Mouse (Mus musculus): Measurements from ENCODE around the gene Cd55. TPM values are rescaled to one million over a fixed set of nuclear protein-coding genes. Genes with fewer than 3 reads are reported as not detected.
A peak's percentile ranks its signal among the peaks of the same experiment; 100 is the strongest.

Gene Cd55
- polyA plus RNA-seq (2016; fragmentation: Nextera tagmentation; extraction: Ambion mirVana) = 2.5 and 3.2 TPM in 2 replicates

DNA sequence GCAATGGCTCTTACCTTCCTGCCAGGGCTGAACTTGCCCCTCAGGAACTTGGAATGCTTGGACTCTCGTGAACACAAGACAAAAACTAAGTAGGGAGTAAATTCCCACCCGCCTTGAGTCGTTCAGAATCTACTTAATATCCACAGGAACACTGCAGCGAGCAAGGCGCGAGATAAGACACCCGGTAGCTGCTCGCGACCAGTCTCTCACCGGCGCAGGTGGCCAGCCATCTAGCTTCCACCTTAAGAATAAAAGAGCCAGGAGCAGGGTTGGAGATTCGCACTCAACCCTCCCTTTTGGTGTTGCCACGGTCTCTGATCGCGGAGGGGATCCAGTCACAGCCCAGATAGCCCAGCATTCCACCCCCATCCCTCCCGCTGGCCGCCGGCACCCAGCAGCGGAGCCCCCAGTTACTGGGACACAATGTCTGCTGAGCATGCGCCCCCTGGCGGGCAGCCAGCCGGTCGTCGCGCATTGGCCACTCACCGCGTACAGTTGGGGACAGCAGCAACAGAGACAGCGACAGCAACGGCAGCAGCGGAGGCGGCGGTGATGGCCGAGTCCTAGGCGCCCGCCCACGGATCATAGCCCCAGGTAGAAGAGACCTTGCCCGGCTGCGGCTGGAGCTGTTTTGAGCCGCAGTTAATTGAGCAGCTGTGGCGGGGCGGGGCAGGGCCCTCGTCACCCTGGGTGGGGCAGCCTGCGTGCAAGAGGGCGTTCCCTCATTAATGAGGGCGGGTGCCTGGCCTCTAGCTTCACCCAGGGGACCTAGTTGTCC, at the start of gene Cd55:
TSS of gene Cd55 (minus strand) at position 661 of the 778 bp plus-strand sequence.
- under 1% methylated on average over 45 of the region's 45 CpGs for WGBS
- H3K9me3 ChIP-seq = no peaks in the 10 kb centered on the region
- 0 out of 2 replicates have a peak within 1 kb of the TSS, but pooled peaks have one; percentile 39 for H3K27ac ChIP-seq (replicated peaks)
- peak within 1 kb of the TSS; percentile 54 for H3K4me3 ChIP-seq
- ATAC-seq (ENCODE audit: low FRiP score, low read depth) = peak; percentile 97
- peak within 1 kb of the TSS; percentile 67 for H3K9ac ChIP-seq (replicated peaks)
- peaks cover 4% of the 10 kb centered on the region; the same call in 1 of the 2 replicates for H3K4me1 ChIP-seq
- H3K36me3 ChIP-seq = no peaks in the 10 kb centered on the region
- H3K4me2 ChIP-seq (replicated peaks) = peak within 1 kb of the TSS; percentile 83
- no peaks in the 10 kb centered on the region for H3K27me3 ChIP-seq

DNA sequence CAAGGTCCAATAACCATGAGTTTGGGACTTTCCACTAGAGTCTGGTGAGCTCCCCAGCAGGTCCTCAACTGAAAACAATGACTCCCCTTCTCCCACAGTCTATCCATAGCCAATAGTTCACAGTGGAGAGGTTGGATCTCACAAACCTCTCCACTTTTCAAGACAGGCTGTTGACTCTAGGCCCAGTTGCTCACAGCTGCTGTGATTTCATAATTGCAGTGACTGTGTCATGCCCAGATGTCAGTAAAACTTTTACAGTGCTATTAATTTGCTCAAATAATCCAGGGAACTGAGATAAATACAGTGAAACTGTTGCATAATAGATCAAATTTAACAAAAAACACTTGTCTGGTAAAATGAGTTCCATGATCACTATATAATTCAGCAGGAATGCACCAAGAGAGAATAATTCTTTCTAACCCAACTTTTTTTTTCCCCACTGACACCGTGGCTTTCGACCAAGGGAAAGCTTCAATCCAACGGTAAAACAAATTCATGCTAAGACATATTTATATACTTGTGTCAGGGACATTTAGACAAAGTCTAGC, 49.4 kb upstream of the Cd55 start:
- WGBS = 95% methylated on average over 3 of the region's 3 CpGs
- Histone ChIP-seq H3K9ac (replicated peaks) (no peak overlapping the region), H3K36me3 (no peaks in the 10 kb centered on the region), H3K9me3 (no peaks in the 10 kb centered on the region), H3K4me2 (replicated peaks) (no peak overlapping the region), H3K27ac (replicated peaks) (no peak overlapping the region), H3K27me3 (no peaks in the 10 kb centered on the region), H3K4me1 (no peaks in the 10 kb centered on the region), H3K4me3 (no peak overlapping the region)
- no peak for ATAC-seq (ENCODE audit: low FRiP score, low read depth)

DNA sequence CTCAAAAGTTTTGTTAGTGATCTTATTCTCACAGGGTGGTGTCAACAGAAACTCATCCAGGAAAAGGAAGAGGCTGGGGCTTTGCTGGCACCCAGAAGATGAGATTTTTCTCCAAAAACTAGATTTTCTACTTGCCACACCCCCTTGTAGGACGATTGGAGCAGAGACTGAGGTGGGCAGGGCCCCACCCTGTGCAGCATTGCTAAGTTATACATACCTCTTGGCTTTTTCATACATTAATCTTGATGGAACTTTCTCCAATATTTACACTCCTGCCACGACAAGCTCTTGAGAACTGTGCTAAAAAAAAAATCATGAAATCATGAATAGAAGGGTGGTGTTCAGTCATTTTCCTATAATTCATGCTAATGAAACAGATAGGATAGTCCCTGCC, 46.4 kb upstream of the Cd55 start:
- H3K4me1 ChIP-seq = no peaks in the 10 kb centered on the region
- no peaks in the 10 kb centered on the region for H3K36me3 ChIP-seq
- H3K4me2 ChIP-seq (replicated peaks) = no peak overlapping the region
- ATAC-seq (ENCODE audit: low FRiP score, low read depth) = no peak
- WGBS = 60% methylated on average over 2 of the region's 2 CpGs
- no peak overlapping the region for H3K4me3 ChIP-seq
- no peaks in the 10 kb centered on the region for H3K27me3 ChIP-seq
- H3K9ac ChIP-seq (replicated peaks) = no peak overlapping the region
- H3K9me3 ChIP-seq = no peaks in the 10 kb centered on the region
- H3K27ac ChIP-seq (replicated peaks) = no peak overlapping the region

DNA sequence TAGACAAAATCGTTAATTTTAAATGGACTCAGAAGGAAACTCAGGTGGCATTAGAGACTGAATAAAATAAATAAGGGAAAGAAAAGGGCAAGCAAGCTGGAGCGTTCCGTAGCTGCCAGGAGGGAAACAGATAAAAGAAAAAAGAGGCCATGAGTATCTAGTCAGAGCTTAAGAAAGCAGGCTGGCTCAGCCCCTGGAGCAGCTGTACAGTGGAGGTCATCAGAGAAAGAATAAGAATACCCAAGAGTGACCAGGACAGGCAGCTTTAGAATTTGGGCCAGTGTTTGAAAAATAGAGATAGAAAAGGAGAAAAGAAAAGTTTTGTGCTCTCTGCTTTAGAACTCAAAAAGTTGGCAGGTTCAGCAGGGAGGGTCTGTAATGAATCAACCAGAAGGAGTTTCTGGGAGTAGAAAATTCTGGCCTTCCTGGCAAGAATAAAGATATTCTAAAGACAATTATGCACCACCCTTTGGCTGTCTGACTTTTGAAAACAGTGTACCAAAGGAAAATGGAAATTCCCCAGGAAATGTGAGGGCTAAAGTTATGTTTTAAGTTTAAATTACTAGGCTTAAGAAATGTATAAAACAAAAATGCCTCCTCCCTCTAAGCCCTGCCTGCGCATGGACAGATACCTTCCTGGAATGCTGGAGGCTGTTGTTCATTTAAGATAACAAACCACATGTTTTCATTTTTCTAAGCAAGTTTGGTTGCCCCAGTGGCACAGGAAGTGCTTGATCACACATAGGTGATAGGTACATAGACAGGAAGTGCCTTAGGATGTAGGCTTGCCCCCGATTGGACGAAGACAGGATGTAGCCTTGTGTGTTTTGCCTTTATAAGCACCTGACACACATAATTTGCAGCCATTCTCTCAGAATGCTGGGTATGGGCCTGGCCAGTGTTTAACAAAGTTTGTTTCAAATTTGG, 45.7 kb upstream of the Cd55 start:
- H3K4me2 ChIP-seq (replicated peaks) = no peak overlapping the region
- no peak overlapping the region for H3K27ac ChIP-seq (replicated peaks)
- H3K9me3 ChIP-seq = no peaks in the 10 kb centered on the region
- no peaks in the 10 kb centered on the region for H3K4me1 ChIP-seq
- ATAC-seq (ENCODE audit: low FRiP score, low read depth) = no peak
- H3K27me3 ChIP-seq = no peaks in the 10 kb centered on the region
- H3K9ac ChIP-seq (replicated peaks) = no peak overlapping the region
- WGBS = 78% methylated on average over 6 of the region's 6 CpGs
- H3K4me3 ChIP-seq = no peak overlapping the region
- no peaks in the 10 kb centered on the region for H3K36me3 ChIP-seq

DNA sequence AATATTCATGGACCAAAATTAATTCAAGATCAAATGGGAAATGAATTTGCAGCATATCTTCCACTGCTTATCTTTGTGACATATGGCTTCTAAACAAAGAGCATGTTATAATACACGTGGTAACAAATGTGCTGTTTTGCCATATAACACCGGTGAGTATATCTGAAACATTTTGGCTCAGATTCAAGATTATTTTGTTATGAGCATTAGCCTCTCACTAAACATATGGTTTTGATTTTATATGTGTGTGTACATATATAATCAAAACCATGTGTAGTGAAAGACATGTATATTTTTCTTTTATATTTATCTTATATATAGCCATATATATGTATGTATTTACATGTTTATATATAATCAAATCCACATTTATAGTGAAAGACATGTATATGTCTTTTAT, 44.9 kb upstream of the Cd55 start:
- WGBS = 72% methylated on average over 2 of the region's 2 CpGs
- H3K4me3 ChIP-seq = no peak overlapping the region
- no peaks in the 10 kb centered on the region for H3K36me3 ChIP-seq
- H3K27me3 ChIP-seq = no peaks in the 10 kb centered on the region
- H3K27ac ChIP-seq (replicated peaks) = no peak overlapping the region
- no peak for ATAC-seq (ENCODE audit: low FRiP score, low read depth)
- H3K4me1 ChIP-seq = no peaks in the 10 kb centered on the region
- no peak overlapping the region for H3K4me2 ChIP-seq (replicated peaks)
- no peak overlapping the region for H3K9ac ChIP-seq (replicated peaks)
- H3K9me3 ChIP-seq = no peaks in the 10 kb centered on the region

DNA sequence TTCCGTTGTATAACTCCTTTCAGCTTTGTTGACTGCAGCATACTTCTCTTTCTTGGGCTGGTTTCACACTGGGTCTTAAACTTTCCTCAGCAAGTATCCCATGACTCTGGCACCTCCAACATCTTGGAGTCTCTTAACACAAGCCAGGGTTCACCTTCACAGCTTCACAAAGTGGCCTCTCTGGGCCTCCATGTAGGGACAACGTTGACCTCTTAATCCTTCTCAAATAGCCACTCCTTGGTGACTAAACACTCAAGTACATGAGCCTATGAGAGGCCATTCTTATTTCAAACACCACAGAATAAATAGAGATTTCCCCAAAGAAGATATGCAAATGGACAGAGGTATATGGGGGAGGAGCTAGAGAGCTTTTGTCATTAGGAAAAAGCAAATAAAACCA, 37.4 kb upstream of the Cd55 start:
- ATAC-seq (ENCODE audit: low FRiP score, low read depth) = no peak

DNA sequence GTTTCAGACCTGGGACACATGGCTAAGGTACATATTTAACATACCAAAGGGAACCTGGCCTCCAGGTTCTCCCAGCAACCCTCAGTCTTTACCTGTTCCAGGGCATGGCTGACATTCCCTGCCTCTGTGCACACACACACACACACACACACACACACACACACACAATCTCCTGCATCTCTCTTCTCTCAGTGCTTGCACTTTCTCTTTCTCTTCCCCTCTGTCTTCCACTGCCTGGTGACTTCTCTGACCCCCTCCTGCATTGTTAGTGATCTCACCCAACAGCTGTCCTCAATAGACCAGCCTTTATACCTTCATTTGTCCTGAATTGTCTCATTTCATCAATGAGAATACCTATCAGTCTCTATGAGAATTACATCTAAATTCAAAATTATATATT, 35.8 kb upstream of the Cd55 start:
- Histone ChIP-seq H3K4me2 (replicated peaks) (no peak overlapping the region), H3K9me3 (no peaks in the 10 kb centered on the region), H3K36me3 (no peaks in the 10 kb centered on the region), H3K27ac (replicated peaks) (no peak overlapping the region), H3K4me3 (no peak overlapping the region), H3K27me3 (no peaks in the 10 kb centered on the region), H3K4me1 (no peaks in the 10 kb centered on the region), H3K9ac (replicated peaks) (no peak overlapping the region)
- ATAC-seq (ENCODE audit: low FRiP score, low read depth) = no peak

More for the DNA sequence above, 37.4 kb upstream of the Cd55 start:
- WGBS = 76% methylated on average over 2 of the region's 2 CpGs
- Histone ChIP-seq H3K27me3 (no peaks in the 10 kb centered on the region), H3K36me3 (no peaks in the 10 kb centered on the region), H3K4me3 (no peak overlapping the region), H3K27ac (replicated peaks) (no peak overlapping the region), H3K4me1 (no peaks in the 10 kb centered on the region), H3K9ac (replicated peaks) (no peak overlapping the region), H3K9me3 (no peaks in the 10 kb centered on the region), H3K4me2 (replicated peaks) (no peak overlapping the region)

DNA sequence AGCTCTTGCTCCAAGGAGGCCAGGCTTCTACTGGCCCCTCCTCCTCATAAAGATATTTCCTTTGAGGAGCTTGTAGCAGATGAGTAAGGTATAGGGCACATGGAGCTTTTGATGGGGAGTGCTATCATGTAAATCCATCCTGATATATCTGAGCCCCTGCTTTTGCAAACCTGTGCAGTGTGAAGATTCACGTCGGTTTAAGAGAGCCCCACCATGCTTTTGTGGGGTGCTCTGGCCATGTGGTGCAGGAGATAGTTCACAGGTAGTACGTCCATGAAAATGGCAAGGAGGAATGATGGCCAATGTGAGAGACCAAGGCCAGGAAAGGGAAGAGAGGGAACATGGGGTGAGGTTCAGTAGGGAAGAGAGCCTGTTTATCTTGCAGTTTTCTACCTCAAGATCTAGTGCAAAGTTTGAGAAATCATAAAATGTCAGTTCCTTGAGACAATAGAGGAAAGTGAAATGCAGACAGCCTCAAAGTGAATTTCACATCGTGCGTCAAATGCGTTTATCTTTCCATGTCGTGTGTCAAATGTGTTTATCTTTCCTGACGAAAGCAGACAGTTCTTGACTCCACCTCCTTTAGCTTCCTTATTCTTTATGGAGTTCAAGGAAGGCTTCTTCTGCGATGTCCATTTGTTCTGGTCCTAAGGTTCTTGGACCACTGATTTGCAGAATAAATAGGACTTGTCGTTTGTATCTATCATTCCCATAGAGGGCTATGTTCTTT, 24.4 kb upstream of the Cd55 start:
- Histone ChIP-seq H3K27ac (replicated peaks) (no peak overlapping the region), H3K36me3 (no peaks in the 10 kb centered on the region), H3K9me3 (no peaks in the 10 kb centered on the region), H3K4me3 (no peak overlapping the region), H3K27me3 (no peaks in the 10 kb centered on the region), H3K4me2 (replicated peaks) (no peak overlapping the region), H3K4me1 (no peaks in the 10 kb centered on the region), H3K9ac (replicated peaks) (no peak overlapping the region)
- ATAC-seq (ENCODE audit: low FRiP score, low read depth) = no peak
- WGBS = 89% methylated on average over 10 of the region's 10 CpGs

DNA sequence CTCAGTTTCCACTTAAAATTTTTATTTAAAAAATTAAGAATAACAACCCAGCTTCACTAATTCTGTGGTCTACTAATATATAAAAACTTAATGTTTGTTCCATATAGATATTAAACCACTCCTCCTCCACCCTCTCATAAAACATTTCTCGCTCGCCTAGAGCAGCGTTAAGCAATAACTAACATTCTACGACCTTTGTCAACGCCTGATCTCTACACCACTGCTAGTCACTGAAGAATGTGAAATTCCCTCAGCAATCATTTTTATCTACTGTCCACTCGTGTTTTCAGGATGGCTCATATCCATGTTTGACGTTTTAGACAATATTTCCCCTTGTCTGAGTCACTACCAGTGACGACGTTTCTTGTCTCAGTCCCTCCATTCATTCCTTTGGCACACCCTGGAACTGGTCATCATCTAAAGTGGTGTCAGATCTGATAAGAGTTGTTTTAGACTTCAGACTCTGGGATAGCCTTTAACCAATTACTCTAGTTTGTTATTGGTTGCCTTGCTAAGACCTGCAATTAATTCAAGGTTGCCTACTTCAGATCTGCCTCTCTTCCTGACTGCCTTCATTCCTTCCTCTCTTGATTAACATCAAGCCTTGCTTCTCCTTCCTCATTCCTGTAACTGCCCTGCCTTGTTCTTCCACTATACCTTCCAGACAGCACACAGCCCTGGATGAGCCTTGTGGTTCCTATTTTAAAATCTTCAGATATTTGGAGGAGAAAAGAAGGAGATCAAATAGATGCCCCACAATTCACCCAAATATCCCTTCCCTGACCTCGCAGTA, 23.5 kb upstream of the Cd55 start:
- Histone ChIP-seq H3K4me3 (no peak overlapping the region), H3K36me3 (no peaks in the 10 kb centered on the region), H3K9ac (replicated peaks) (no peak overlapping the region), H3K27me3 (no peaks in the 10 kb centered on the region), H3K9me3 (no peaks in the 10 kb centered on the region), H3K4me1 (no peaks in the 10 kb centered on the region), H3K27ac (replicated peaks) (no peak overlapping the region), H3K4me2 (replicated peaks) (no peak overlapping the region)
- 91% methylated on average over 10 of the region's 10 CpGs for WGBS
- ATAC-seq (ENCODE audit: low FRiP score, low read depth) = no peak

DNA sequence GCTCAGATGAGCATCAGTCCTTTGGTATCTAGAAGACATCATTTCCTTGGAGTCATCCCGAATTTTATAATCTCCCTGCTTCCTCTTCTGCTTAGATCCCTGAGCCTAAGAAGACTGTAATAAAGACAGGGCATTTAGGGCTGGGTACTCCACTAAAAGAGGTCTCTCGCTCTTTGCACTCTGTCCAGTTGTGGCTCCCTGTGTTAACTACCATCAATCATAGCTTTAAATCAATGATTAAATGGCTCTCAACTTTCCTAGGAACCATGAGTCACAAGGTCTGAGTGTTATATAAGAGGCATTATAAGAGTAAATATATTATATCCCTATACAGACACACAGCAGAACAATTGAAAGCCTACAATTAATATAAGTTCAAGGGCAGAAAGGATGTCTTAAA, 22.8 kb upstream of the Cd55 start:
- no peak for ATAC-seq (ENCODE audit: low FRiP score, low read depth)
- 74% methylated on average over 2 of the region's 2 CpGs for WGBS

DNA sequence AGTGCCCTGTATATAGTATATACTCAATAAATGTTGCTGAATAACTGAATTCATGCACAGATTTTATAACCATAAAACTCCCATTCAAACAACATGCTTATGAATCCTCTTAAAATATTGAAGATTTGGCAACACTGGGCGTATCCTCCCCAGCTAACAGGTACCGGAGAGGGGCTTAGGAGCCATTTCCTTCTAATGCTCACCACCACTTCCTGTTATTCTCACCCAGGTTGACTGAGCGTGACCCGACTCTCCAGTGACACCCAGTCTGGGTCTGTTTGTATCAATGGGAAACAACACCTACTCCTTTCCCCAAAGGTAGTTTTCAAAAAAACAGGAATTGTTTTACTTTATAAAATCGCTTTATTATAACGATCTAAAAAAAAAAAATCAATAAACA, 12.4 kb upstream of the Cd55 start:
- Histone ChIP-seq H3K9ac (replicated peaks) (no peak overlapping the region), H3K4me1 (no peaks in the 10 kb centered on the region), H3K27me3 (no peaks in the 10 kb centered on the region), H3K27ac (replicated peaks) (no peak overlapping the region), H3K4me2 (replicated peaks) (no peak overlapping the region), H3K36me3 (no peaks in the 10 kb centered on the region), H3K4me3 (no peak overlapping the region), H3K9me3 (no peaks in the 10 kb centered on the region)
- 88% methylated on average over 6 of the region's 6 CpGs for WGBS
- ATAC-seq (ENCODE audit: low FRiP score, low read depth) = no peak

More for the DNA sequence above, 22.8 kb upstream of the Cd55 start:
- no peak overlapping the region for H3K4me2 ChIP-seq (replicated peaks)
- H3K9me3 ChIP-seq = no peaks in the 10 kb centered on the region
- H3K4me1 ChIP-seq = no peaks in the 10 kb centered on the region
- no peaks in the 10 kb centered on the region for H3K36me3 ChIP-seq
- no peak overlapping the region for H3K9ac ChIP-seq (replicated peaks)
- no peak overlapping the region for H3K4me3 ChIP-seq
- H3K27ac ChIP-seq (replicated peaks) = no peak overlapping the region
- H3K27me3 ChIP-seq = no peaks in the 10 kb centered on the region

All from midbrain, embryonic 12.5 days (tissue).